Mouse (Mus musculus): ENCODE measurements around the gene Ttc4.

Gene Ttc4

GRCm38 (mm10) chr4:106650833-106651527 lies 27.8 kb downstream of the Ttc4 start, which contains the start of gene Pars2:
Gene Pars2 (plus strand): TSS chr4:106651069.
- DNase-seq, result peak; percentile 98

- DNase-seq, result peak; percentile 31 to 37
Measured at GRCm38 (mm10) chr4:106647137-106647536, 31.6 kb downstream of the Ttc4 start.

- no peak for DNase-seq
Measured at GRCm38 (mm10) chr4:106645797-106646196, 32.9 kb downstream of the Ttc4 start.

- no peak for DNase-seq
Measured at GRCm38 (mm10) chr4:106644218-106644610, 34.5 kb downstream of the Ttc4 start.

- peak in 1 of 2 experiments; percentile 52 for DNase-seq
Measured at GRCm38 (mm10) chr4:106643483-106644217, 35.1 kb downstream of the Ttc4 start.

- DNase-seq, result no peak
Measured at GRCm38 (mm10) chr4:106634086-106634479, 44.7 kb downstream of the Ttc4 start.

GRCm38 (mm10) chr4:106633281-106634085 lies 45.3 kb downstream of the Ttc4 start:
- DNase-seq, result peak in 1 of 2 experiments; percentile 16

GRCm38 (mm10) chr4:106632313-106632712 lies 46.4 kb downstream of the Ttc4 start:
- DNase-seq, result no peak

GRCm38 (mm10) chr4:106630333-106631220 lies 48.2 kb downstream of the Ttc4 start:
- peak; percentile 70 to 84 for DNase-seq

- peak in 1 of 2 experiments; percentile 17 for DNase-seq
Measured at GRCm38 (mm10) chr4:106629374-106629773, 49.4 kb downstream of the Ttc4 start.

GRCm38 (mm10) chr4:106628650-106629360 lies 49.9 kb downstream of the Ttc4 start:
- DNase-seq, result peak; percentile 70 to 81

GRCm38 (mm10) chr4:106627809-106628208 lies 50.9 kb downstream of the Ttc4 start:
- peak in 1 of 2 experiments; percentile 24 for DNase-seq

- DNase-seq, result peak in 1 of 2 experiments; percentile 46
Measured at GRCm38 (mm10) chr4:106624271-106624670, 54.5 kb downstream of the Ttc4 start.

- DNase-seq, result no peak
Measured at GRCm38 (mm10) chr4:106622712-106623111, 56.0 kb downstream of the Ttc4 start.

- peak; percentile 86 to 90 for DNase-seq
Measured at GRCm38 (mm10) chr4:106622030-106622493, 56.7 kb downstream of the Ttc4 start, which contains the start of gene Ttc22. Gene Ttc22 (plus strand): TSS chr4:106622432.

- DNase-seq, result peak; percentile 70 to 76
Measured at GRCm38 (mm10) chr4:106621428-106621827, 57.3 kb downstream of the Ttc4 start.

- peak in 1 of 2 experiments; percentile 48 for DNase-seq
Measured at GRCm38 (mm10) chr4:106618898-106619297, 59.8 kb downstream of the Ttc4 start.

GRCm38 (mm10) chr4:106617056-106617455 lies 61.7 kb downstream of the Ttc4 start, which contains the start of gene Lexm:
Gene Lexm (minus strand): TSS chr4:106617241.
- peak in 1 of 2 experiments; percentile 33 for DNase-seq

- DNase-seq, result no peak
Measured at GRCm38 (mm10) chr4:106615637-106616036, 63.1 kb downstream of the Ttc4 start.

GRCm38 (mm10) chr4:106614881-106615280 lies 63.9 kb downstream of the Ttc4 start:
- no peak for DNase-seq

All from kidney, postnatal 36 days (tissue).